18 mouse cellular contexts compared by ENCODE assay signal in genomic region chr1:44957125-44957524, GRCm38 (mm10).
"Had no signal": no experiment of that assay in that cellular context is flagged by ENCODE, and none has a peak within 500 bp of the region (broad histone marks: within the 10 kb centered on the region; RNA-seq: fewer than 3 reads in every experiment).

No protein-coding gene starts in this region.

- H3K4me2 ChIP-seq: limb, embryonic 15.5 days; liver, embryonic 11.5 days; lung, embryonic 15.5 days; midbrain, embryonic 12.5 days; midbrain, embryonic 15.5 days; neural tube, embryonic 13.5 days had no signal

- H3K36me3 ChIP-seq: limb, embryonic 15.5 days; lung, embryonic 15.5 days; midbrain, embryonic 12.5 days; midbrain, embryonic 15.5 days; neural tube, embryonic 13.5 days had no signal

- H3K9me3 ChIP-seq: limb, embryonic 15.5 days; lung, embryonic 15.5 days; midbrain, embryonic 12.5 days; midbrain, embryonic 15.5 days; neural tube, embryonic 13.5 days had no signal

- H3K27ac ChIP-seq: limb, embryonic 15.5 days; liver, embryonic 14.5 days; lung, embryonic 15.5 days; midbrain, embryonic 12.5 days; midbrain, embryonic 15.5 days; neural tube, embryonic 13.5 days had no signal

- H3K27me3 ChIP-seq: limb, embryonic 15.5 days; lung, embryonic 15.5 days; midbrain, embryonic 12.5 days; midbrain, embryonic 15.5 days; neural tube, embryonic 13.5 days had no signal

- DNase-seq: kidney, adult 18-20 months; kidney, adult 9 months; kidney, postnatal 14 days; kidney, postnatal 4 days; left cerebral cortex, postnatal 4 days; liver, postnatal 0 days; lung, postnatal 14 days; lung, postnatal 4 days; retina, postnatal 1 day; thymus, adult 18-20 months; thymus, postnatal 36 days had no signal

- H3K9ac ChIP-seq: limb, embryonic 15.5 days; liver, embryonic 14.5 days; liver, postnatal 0 days; lung, embryonic 15.5 days; midbrain, embryonic 12.5 days; midbrain, embryonic 15.5 days; neural tube, embryonic 13.5 days had no signal

- H3K4me3 ChIP-seq: limb, embryonic 15.5 days; lung, embryonic 15.5 days; midbrain, embryonic 12.5 days; midbrain, embryonic 15.5 days; neural tube, embryonic 13.5 days had no signal

- ATAC-seq: liver, postnatal 0 days; midbrain, embryonic 15.5 days had no signal

- H3K4me1 ChIP-seq: lung, embryonic 15.5 days; midbrain, embryonic 12.5 days; midbrain, embryonic 15.5 days; neural tube, embryonic 13.5 days had no signal
